Mouse (Mus musculus): ENCODE measurements around the gene Rab11fip2.

The Rab11fip2 gene

DNA sequence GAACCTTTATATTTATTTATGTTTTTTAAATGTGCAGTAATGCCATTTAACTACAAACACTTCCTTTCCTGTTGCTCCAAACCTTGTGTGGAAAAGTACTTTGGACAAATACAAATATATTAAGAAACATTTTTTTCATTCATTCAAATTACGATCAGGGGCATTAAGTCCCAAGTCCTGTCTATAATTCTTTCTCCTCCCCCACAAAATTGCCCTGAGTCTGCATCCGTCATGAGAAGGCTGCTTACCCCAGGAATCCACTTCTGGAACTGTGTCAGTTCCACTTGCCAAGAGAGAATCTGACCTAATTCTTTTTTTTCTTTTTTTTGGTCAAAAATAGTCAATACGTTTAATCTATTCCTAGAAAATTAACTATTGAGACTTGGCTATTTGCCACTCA, 90.4 kb downstream of the Rab11fip2 start:
- no peak for DNase-seq (ENCODE audit: low spot score)

Measured in urinary bladder, postnatal 25 days (tissue).